Mouse (Mus musculus) adipocyte (in vitro differentiated cells): ENCODE data around the gene Prm2.

Experiments used
- DNase-seq: peaks from one replicate; pipeline ENCODE4 v3.0.0-alpha.2; 2016; ENCODE audit warnings: low spot score

Prm2 gene

GRCm38 (mm10) chr16:10774726-10775125, 21.2 kb downstream of the Prm2 start:
- peak; percentile 40 for DNase-seq

GRCm38 (mm10) chr16:10773543-10773942, 22.4 kb downstream of the Prm2 start:
- DNase-seq = no peak

- no peak for DNase-seq
These were observed 24.0 kb downstream of the Prm2 start for GRCm38 (mm10) chr16:10771769-10772510.

- peak; percentile 30 for DNase-seq
These were observed 25.2 kb downstream of the Prm2 start for GRCm38 (mm10) chr16:10770531-10771325.

- DNase-seq = no peak
These were observed 26.3 kb downstream of the Prm2 start for GRCm38 (mm10) chr16:10769661-10770060.

DNA sequence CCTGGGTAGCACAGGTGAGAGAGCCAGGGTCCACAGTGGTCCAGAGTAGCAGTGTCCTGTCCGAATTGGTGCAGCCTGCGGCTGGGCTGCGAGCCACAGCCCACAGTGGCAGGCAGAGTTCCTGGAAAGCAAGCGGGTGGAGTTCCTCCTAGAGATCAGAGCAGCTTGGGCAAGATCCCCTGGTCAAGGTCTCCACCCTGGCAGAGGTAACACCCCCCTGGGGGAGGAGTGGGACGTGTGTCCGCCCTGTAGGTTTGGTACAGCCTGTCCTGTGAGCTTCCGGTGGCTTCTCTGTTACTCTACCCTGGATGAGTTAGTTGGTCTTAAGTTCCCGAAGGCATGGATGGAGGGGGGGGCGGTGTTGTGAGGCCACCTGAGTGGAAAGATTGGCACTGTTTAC, 27.1 kb downstream of the Prm2 start:
- no peak for DNase-seq

DNA sequence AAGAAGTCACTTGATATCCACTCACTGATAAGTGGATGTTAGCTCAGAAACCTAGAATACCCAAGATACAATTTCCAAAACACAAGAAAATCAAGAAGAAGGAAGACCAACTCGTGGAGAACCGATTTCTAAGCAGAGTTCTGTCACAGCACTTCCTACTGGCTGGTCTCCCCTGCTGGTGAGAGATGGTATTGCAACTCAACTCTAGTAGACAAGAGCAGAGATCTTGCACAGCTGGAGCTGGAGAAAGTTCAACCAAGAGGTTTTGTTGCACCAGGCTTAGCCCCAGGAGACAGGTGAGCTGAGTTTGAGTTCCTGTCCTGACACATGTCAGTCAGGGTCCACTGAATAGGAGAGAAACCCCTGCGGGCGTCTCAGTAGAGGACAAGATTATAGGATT, 28.8 kb downstream of the Prm2 start:
- peak; percentile 84 for DNase-seq

DNA sequence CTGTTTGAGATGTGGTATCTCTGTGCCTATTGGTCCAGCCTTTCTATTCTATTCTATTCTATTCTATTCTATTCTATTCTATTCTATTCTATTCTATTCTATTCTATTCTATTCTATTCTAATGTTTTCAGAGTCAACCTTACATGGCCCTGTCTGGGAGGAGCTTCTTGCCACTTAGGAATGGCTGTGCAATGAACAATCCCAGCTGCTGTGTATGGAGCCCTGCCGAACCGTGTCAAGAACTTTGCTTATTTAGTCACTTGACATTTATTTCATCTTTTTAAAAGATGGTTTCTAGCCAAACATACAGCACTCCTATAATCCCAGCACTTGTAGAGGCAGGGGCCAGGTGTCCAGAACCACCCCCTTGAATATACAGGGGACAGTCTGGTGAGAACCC, 31.6 kb downstream of the Prm2 start:
- DNase-seq = no peak

- no peak for DNase-seq
These were observed 32.2 kb downstream of the Prm2 start for GRCm38 (mm10) chr16:10763540-10764264.

GRCm38 (mm10) chr16:10762569-10763180, 33.3 kb downstream of the Prm2 start:
- no peak for DNase-seq

GRCm38 (mm10) chr16:10761182-10761581, 34.8 kb downstream of the Prm2 start:
- DNase-seq = no peak

- DNase-seq = no peak
These were observed 39.8 kb downstream of the Prm2 start for GRCm38 (mm10) chr16:10756168-10756567.

DNA sequence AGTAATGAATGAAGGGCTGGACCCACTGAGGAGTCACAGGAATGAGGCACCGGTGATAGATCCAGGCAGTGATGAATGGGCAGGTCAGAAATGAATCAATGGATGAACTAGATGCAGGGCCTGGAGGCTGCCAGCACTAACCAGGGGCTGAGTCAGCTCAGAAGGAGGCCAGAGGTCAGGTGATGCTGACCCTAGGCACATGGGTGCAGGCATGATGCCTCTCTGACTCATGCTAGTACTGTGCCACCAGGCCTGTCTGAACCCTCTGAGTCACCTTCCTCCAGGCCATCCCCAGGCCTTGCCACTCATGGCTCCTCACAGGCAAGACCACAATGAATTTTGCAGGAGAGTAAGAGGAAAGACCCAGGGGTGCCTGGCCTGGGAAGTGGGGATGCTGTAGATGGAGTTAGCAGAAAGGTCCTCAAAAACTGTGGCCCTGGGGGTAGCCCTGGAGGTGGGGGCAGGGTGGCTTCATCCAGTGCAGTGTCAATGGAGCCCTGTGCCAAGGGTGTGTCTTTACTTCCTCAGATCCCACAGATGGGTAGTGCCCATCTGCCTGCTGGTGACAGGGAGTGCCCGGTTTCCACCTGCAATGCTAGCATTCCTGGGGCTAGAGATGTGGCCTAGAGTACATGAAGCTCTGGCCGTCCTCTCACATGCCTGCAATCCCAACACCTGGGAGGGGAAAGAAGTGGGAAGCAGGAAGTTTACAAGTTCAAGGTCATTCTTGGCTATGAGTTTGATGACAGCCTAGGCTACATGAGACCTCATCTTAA, 41.2 kb downstream of the Prm2 start:
- peak; percentile 32 for DNase-seq

DNA sequence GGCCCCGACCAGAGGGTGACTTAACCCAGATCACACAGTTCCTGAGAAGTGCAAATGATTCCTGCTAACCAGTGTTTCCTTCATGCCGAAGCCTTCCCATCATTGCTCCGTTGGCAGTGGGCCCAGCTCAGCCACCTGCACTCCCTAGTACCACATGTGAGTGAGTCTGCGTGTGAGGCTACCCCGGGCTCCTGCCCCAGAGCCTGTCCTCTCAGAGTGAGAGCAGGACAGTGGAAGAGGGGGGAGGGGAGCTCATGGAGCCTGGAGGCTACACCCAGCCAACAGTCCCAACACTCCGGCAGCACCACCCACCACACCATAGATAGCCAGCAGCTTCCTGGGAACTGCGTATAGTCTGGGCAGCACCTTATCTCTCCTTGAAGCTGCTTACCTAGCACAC, 46.1 kb downstream of the Prm2 start:
- no peak for DNase-seq

DNA sequence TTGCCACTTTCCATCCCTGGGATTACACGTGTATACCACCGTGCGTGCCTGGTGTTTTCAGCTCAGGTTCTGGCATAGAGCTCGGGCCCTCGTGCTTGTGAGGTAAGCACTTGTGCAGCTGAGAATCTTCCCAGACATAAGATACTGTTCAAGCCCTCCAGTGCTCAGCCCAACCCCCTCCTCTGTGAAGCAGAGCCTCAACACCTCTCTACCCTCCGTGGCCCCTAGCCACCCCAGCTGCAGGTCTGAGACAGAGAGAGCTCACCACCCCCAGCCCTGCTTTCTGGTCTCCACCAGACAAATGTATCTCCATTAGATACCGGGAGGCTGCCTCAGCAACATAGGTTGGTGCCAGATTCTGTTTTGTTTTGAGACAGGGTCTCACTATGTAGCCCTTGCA, 46.7 kb downstream of the Prm2 start:
- DNase-seq = no peak
